Mouse (Mus musculus): ENCODE data around the gene Mylk2. TPM values are rescaled to one million over a fixed set of nuclear protein-coding genes. Genes with fewer than 3 reads are reported as not detected.

The Mylk2 gene
- not detected in 2 replicates for polyA plus RNA-seq (2014; fragmentation: Nextera tagmentation; extraction: Ambion mirVana)

GRCm38 (mm10) chr2:152911031-152911430 lies at the start of gene Mylk2:
Gene Mylk2 (plus strand): TSS chr2:152911352.
- 24% methylated on average over 12 of the region's 12 CpGs for WGBS
- peaks cover 37% of the 10 kb centered on the region for H3K27me3 ChIP-seq (replicated peaks; ENCODE audit: control insufficient read depth, insufficient read depth, low read length)
- H3K4me3 ChIP-seq (ENCODE audit: low read depth, low read length), result no peak within 1 kb of the TSS
- H3K4me2 ChIP-seq, result no peak within 1 kb of the TSS
- DNase-seq (ENCODE audit: low spot score) (no peak), ATAC-seq (replicated peaks; ENCODE audit: low FRiP score) (no peak)
- H3K9ac ChIP-seq (ENCODE audit: low read depth, low read length), result no peak within 1 kb of the TSS
- no peaks in the 10 kb centered on the region for H3K36me3 ChIP-seq (ENCODE audit: control insufficient read depth, insufficient read depth, low read length)
- no peaks in the 10 kb centered on the region for H3K9me3 ChIP-seq (ENCODE audit: control insufficient read depth, low read length)
- peaks cover 10% of the 10 kb centered on the region for H3K4me1 ChIP-seq (replicated peaks; ENCODE audit: control insufficient read depth, insufficient read depth, low read length)
- no peak within 1 kb of the TSS for H3K27ac ChIP-seq (ENCODE audit: low read depth, low read length)

- Histone ChIP-seq H3K4me1 (replicated peaks; ENCODE audit: control insufficient read depth, insufficient read depth, low read length) (no peaks in the 10 kb centered on the region), H3K4me2 (no peak overlapping the region), H3K9me3 (ENCODE audit: control insufficient read depth, low read length) (no peaks in the 10 kb centered on the region), H3K36me3 (ENCODE audit: control insufficient read depth, insufficient read depth, low read length) (peaks cover 28% of the 10 kb centered on the region), H3K27ac (ENCODE audit: low read depth, low read length) (no peak overlapping the region), H3K9ac (ENCODE audit: low read depth, low read length) (no peak overlapping the region), H3K27me3 (replicated peaks; ENCODE audit: control insufficient read depth, insufficient read depth, low read length) (no peaks in the 10 kb centered on the region), H3K4me3 (ENCODE audit: low read depth, low read length) (no peak overlapping the region)
- WGBS, result 90% methylated on average over 1 of the region's 1 CpGs
- ATAC-seq (replicated peaks; ENCODE audit: low FRiP score), result no peak
- no peak for DNase-seq (ENCODE audit: low spot score)
Measured at GRCm38 (mm10) chr2:152861891-152862290, 49.3 kb upstream of the Mylk2 start.

GRCm38 (mm10) chr2:152862638-152863037 lies 48.5 kb upstream of the Mylk2 start:
- no peak for DNase-seq (ENCODE audit: low spot score)
- no peak for ATAC-seq (replicated peaks; ENCODE audit: low FRiP score)
- no peak overlapping the region for H3K4me2 ChIP-seq
- no peaks in the 10 kb centered on the region for H3K9me3 ChIP-seq (ENCODE audit: control insufficient read depth, low read length)
- WGBS, result 84% methylated on average over 3 of the region's 3 CpGs
- no peaks in the 10 kb centered on the region for H3K27me3 ChIP-seq (replicated peaks; ENCODE audit: control insufficient read depth, insufficient read depth, low read length)
- H3K27ac ChIP-seq (ENCODE audit: low read depth, low read length), result no peak overlapping the region
- no peaks in the 10 kb centered on the region for H3K4me1 ChIP-seq (replicated peaks; ENCODE audit: control insufficient read depth, insufficient read depth, low read length)
- H3K36me3 ChIP-seq (ENCODE audit: control insufficient read depth, insufficient read depth, low read length), result peaks cover 29% of the 10 kb centered on the region
- no peak overlapping the region for H3K4me3 ChIP-seq (ENCODE audit: low read depth, low read length)
- H3K9ac ChIP-seq (ENCODE audit: low read depth, low read length), result no peak overlapping the region

GRCm38 (mm10) chr2:152863346-152863745 lies 47.8 kb upstream of the Mylk2 start:
- ATAC-seq (replicated peaks; ENCODE audit: low FRiP score) (no peak), DNase-seq (ENCODE audit: low spot score) (no peak)
- H3K4me2 ChIP-seq, result no peak overlapping the region
- H3K9me3 ChIP-seq (ENCODE audit: control insufficient read depth, low read length), result no peaks in the 10 kb centered on the region
- no peak overlapping the region for H3K27ac ChIP-seq (ENCODE audit: low read depth, low read length)
- no peaks in the 10 kb centered on the region for H3K27me3 ChIP-seq (replicated peaks; ENCODE audit: control insufficient read depth, insufficient read depth, low read length)
- no peak overlapping the region for H3K4me3 ChIP-seq (ENCODE audit: low read depth, low read length)
- H3K9ac ChIP-seq (ENCODE audit: low read depth, low read length), result no peak overlapping the region
- H3K36me3 ChIP-seq (ENCODE audit: control insufficient read depth, insufficient read depth, low read length), result peaks cover 27% of the 10 kb centered on the region
- H3K4me1 ChIP-seq (replicated peaks; ENCODE audit: control insufficient read depth, insufficient read depth, low read length), result no peaks in the 10 kb centered on the region
- 94% methylated on average over 6 of the region's 6 CpGs for WGBS

GRCm38 (mm10) chr2:152878239-152878638 lies 32.9 kb upstream of the Mylk2 start:
- WGBS, result 77% methylated on average over 3 of the region's 3 CpGs
- no peak for DNase-seq (ENCODE audit: low spot score)
- peak; percentile 68 for ATAC-seq (replicated peaks; ENCODE audit: low FRiP score)
- Histone ChIP-seq H3K27me3 (replicated peaks; ENCODE audit: control insufficient read depth, insufficient read depth, low read length) (no peaks in the 10 kb centered on the region), H3K27ac (ENCODE audit: low read depth, low read length) (no peak overlapping the region), H3K9ac (ENCODE audit: low read depth, low read length) (no peak overlapping the region), H3K9me3 (ENCODE audit: control insufficient read depth, low read length) (no peaks in the 10 kb centered on the region), H3K4me3 (ENCODE audit: low read depth, low read length) (no peak overlapping the region), H3K4me2 (no peak overlapping the region), H3K36me3 (ENCODE audit: control insufficient read depth, insufficient read depth, low read length) (peaks cover 64% of the 10 kb centered on the region), H3K4me1 (replicated peaks; ENCODE audit: control insufficient read depth, insufficient read depth, low read length) (no peaks in the 10 kb centered on the region)

- Histone ChIP-seq H3K4me2 (no peak overlapping the region), H3K9me3 (ENCODE audit: control insufficient read depth, low read length) (no peaks in the 10 kb centered on the region), H3K4me3 (ENCODE audit: low read depth, low read length) (no peak overlapping the region), H3K27ac (ENCODE audit: low read depth, low read length) (no peak overlapping the region), H3K36me3 (ENCODE audit: control insufficient read depth, insufficient read depth, low read length) (peaks cover 73% of the 10 kb centered on the region), H3K9ac (ENCODE audit: low read depth, low read length) (no peak overlapping the region), H3K27me3 (replicated peaks; ENCODE audit: control insufficient read depth, insufficient read depth, low read length) (no peaks in the 10 kb centered on the region), H3K4me1 (replicated peaks; ENCODE audit: control insufficient read depth, insufficient read depth, low read length) (no peaks in the 10 kb centered on the region)
- DNase-seq (ENCODE audit: low spot score) (no peak), ATAC-seq (replicated peaks; ENCODE audit: low FRiP score) (no peak)
- WGBS, result 91% methylated on average over 13 of the region's 13 CpGs
Measured at GRCm38 (mm10) chr2:152880898-152881297, 30.3 kb upstream of the Mylk2 start.

- no peak for DNase-seq (ENCODE audit: low spot score)
- WGBS, result 94% methylated on average over 6 of the region's 6 CpGs
- no peaks in the 10 kb centered on the region for H3K27me3 ChIP-seq (replicated peaks; ENCODE audit: control insufficient read depth, insufficient read depth, low read length)
Measured at GRCm38 (mm10) chr2:152884101-152884645, 27.0 kb upstream of the Mylk2 start.

GRCm38 (mm10) chr2:152887230-152887629 lies 23.9 kb upstream of the Mylk2 start:
- no peak for DNase-seq (ENCODE audit: low spot score)
- no peak overlapping the region for H3K9ac ChIP-seq (ENCODE audit: low read depth, low read length)
- no peak overlapping the region for H3K4me3 ChIP-seq (ENCODE audit: low read depth, low read length)
- H3K36me3 ChIP-seq (ENCODE audit: control insufficient read depth, insufficient read depth, low read length), result peaks cover 69% of the 10 kb centered on the region
- no peaks in the 10 kb centered on the region for H3K9me3 ChIP-seq (ENCODE audit: control insufficient read depth, low read length)
- WGBS, result 88% methylated on average over 3 of the region's 3 CpGs
- H3K27me3 ChIP-seq (replicated peaks; ENCODE audit: control insufficient read depth, insufficient read depth, low read length), result no peaks in the 10 kb centered on the region
- H3K27ac ChIP-seq (ENCODE audit: low read depth, low read length), result no peak overlapping the region
- no peak overlapping the region for H3K4me2 ChIP-seq
- no peak for ATAC-seq (replicated peaks; ENCODE audit: low FRiP score)
- H3K4me1 ChIP-seq (replicated peaks; ENCODE audit: control insufficient read depth, insufficient read depth, low read length), result no peaks in the 10 kb centered on the region

More at GRCm38 (mm10) chr2:152884101-152884645, 27.0 kb upstream of the Mylk2 start:
- peaks cover 77% of the 10 kb centered on the region for H3K36me3 ChIP-seq (ENCODE audit: control insufficient read depth, insufficient read depth, low read length)
- no peak overlapping the region for H3K4me3 ChIP-seq (ENCODE audit: low read depth, low read length)
- no peak overlapping the region for H3K27ac ChIP-seq (ENCODE audit: low read depth, low read length)
- ATAC-seq (replicated peaks; ENCODE audit: low FRiP score), result no peak
- H3K9me3 ChIP-seq (ENCODE audit: control insufficient read depth, low read length), result no peaks in the 10 kb centered on the region
- H3K4me2 ChIP-seq, result no peak overlapping the region
- no peak overlapping the region for H3K9ac ChIP-seq (ENCODE audit: low read depth, low read length)
- no peaks in the 10 kb centered on the region for H3K4me1 ChIP-seq (replicated peaks; ENCODE audit: control insufficient read depth, insufficient read depth, low read length)

- Histone ChIP-seq H3K36me3 (ENCODE audit: control insufficient read depth, insufficient read depth, low read length) (peaks cover 75% of the 10 kb centered on the region), H3K4me1 (replicated peaks; ENCODE audit: control insufficient read depth, insufficient read depth, low read length) (no peaks in the 10 kb centered on the region), H3K9me3 (ENCODE audit: control insufficient read depth, low read length) (no peaks in the 10 kb centered on the region), H3K27me3 (replicated peaks; ENCODE audit: control insufficient read depth, insufficient read depth, low read length) (no peaks in the 10 kb centered on the region), H3K4me2 (no peak overlapping the region), H3K9ac (ENCODE audit: low read depth, low read length) (no peak overlapping the region), H3K4me3 (ENCODE audit: low read depth, low read length) (no peak overlapping the region), H3K27ac (ENCODE audit: low read depth, low read length) (no peak overlapping the region)
- no peak for ATAC-seq (replicated peaks; ENCODE audit: low FRiP score)
- DNase-seq (ENCODE audit: low spot score), result no peak
- WGBS, result 93% methylated on average over 5 of the region's 5 CpGs
Measured at GRCm38 (mm10) chr2:152888774-152889173, 22.4 kb upstream of the Mylk2 start.

All from liver, embryonic 11.5 days (tissue).